Mouse (Mus musculus): ENCODE results near the gene Klc4.

DNA sequence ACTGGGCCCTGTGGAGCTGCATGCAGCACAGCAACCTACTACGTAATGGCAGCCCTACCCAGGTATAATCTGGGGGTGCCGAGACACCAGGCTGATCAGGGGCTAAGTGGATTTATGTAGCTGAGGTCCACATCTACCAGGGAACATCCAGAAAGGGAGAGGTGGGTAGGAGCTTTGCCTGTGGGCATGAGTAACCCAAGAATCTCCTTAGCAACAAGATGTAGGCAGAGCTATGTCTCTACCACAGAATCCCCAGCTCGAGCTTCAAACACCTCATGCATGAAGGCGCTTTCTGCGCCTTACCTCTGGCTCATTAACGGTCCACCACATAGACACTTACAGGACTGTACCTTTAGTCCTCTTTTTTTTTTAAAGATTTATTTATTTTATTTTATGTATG, 50.5 kb downstream of the Klc4 start:
- TF ChIP-seq CTCF (IDR thresholded peaks at IDR 0.05; ENCODE audit: low read depth, low read length) (no peak), POLR2A (IDR thresholded peaks at IDR 0.05; ENCODE audit: insufficient read depth, low read length) (no peak)
